Mouse (Mus musculus) CH12.LX (cell line): ENCODE measurements around the gene Csmd2.

Experiments
- CHD1 ChIP-seq: IDR thresholded peaks from 2 replicates; pipeline ENCODE4 v1.6.1; 2012; ENCODE audit warnings: low read depth, low read length, improper control_type of control experiment, inconsistent platforms
- CTCF ChIP-seq, 2 experiments: IDR thresholded peaks in 1 of 2; conservative IDR thresholded peaks in 1 of 2; 2 replicates each; pipeline ENCODE4 v1.5.1; 2011 to 2012; ENCODE audit warnings: low read depth in 2 of 2, low read length in 2 of 2, improper control_type of control experiment in 1 of 2, inconsistent platforms in 1 of 2, mild to moderate bottlenecking in 1 of 2, moderate library complexity in 1 of 2
- HCFC1 ChIP-seq: IDR thresholded peaks from 2 replicates; pipeline ENCODE4 v1.6.1; 2012; ENCODE audit warnings: low read depth, mild to moderate bottlenecking, inconsistent platforms, low read length, improper control_type of control experiment
- JUN ChIP-seq: IDR thresholded peaks from 2 replicates; pipeline ENCODE4 v1.6.1; 2011; ENCODE audit warnings: low read depth, mild to moderate bottlenecking, low read length, improper control_type of control experiment, moderate library complexity; ENCODE audit not compliant: insufficient read depth
- MAZ ChIP-seq: IDR thresholded peaks from 2 replicates; pipeline ENCODE4 v1.6.1; 2012; ENCODE audit warnings: low read depth, mild to moderate bottlenecking, inconsistent platforms, low read length, improper control_type of control experiment, moderate library complexity
- MEF2A ChIP-seq: IDR thresholded peaks from 2 replicates; pipeline ENCODE4 v1.6.1; 2014; ENCODE audit warnings: low read depth, mild to moderate bottlenecking, inconsistent platforms, low read length, improper control_type of control experiment, borderline replicate concordance
- MYC ChIP-seq: IDR thresholded peaks from 2 replicates; pipeline ENCODE4 v1.6.1; 2011; ENCODE audit warnings: low read depth, mild to moderate bottlenecking, improper control_type of control experiment, low read length
- NRF1 ChIP-seq: IDR thresholded peaks from 2 replicates; pipeline ENCODE4 v1.6.1; 2014; ENCODE audit warnings: low read depth, mild to moderate bottlenecking, inconsistent platforms, low read length, improper control_type of control experiment, moderate library complexity
- POLR2A ChIP-seq: IDR thresholded peaks from 2 replicates; pipeline ENCODE4 v1.6.1; 2011; ENCODE audit warnings: low read depth, mild to moderate bottlenecking, improper control_type of control experiment, low read length
- SIN3A ChIP-seq: IDR thresholded peaks from 2 replicates; pipeline ENCODE4 v1.6.1; 2012; ENCODE audit warnings: low read length, improper control_type of control experiment, inconsistent platforms
- USF1 ChIP-seq: IDR thresholded peaks from 2 replicates; pipeline ENCODE4 v1.6.1; 2014; ENCODE audit warnings: low read depth, mild to moderate bottlenecking, inconsistent platforms, low read length, improper control_type of control experiment
- USF2 ChIP-seq: conservative IDR thresholded peaks from 2 replicates; pipeline ENCODE4 v1.6.1; 2011; ENCODE audit warnings: low read depth, low read length, improper control_type of control experiment
- ZNF384 ChIP-seq: IDR thresholded peaks from 2 replicates; pipeline ENCODE4 v1.6.1; 2012; ENCODE audit warnings: low read depth, low read length, improper control_type of control experiment, inconsistent platforms

DNA sequence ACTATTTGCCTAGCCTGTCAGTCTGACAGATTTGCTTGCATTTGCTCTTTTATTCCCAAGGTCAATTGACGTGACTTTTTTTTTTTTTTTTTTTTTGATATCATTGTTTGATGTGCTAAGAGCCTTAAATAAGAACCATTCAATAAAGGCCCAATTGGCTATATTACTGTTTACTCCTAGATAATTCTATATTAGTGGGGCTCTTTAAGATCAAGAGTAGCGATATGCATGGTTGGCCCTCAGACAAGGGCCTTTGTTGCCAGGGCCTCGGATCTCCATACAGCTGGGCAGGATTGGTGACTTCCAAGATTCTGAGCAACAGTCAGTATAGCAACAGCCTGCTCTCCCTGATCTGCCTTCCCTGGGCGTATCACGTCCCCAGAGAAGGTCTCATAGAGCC lies 112.9 kb downstream of the Csmd2 start:
- TF ChIP-seq MYC: no peak
- no peak for TF ChIP-seq MAZ
- no peak for TF ChIP-seq POLR2A
- no peak for TF ChIP-seq CTCF (conservative IDR thresholded peaks at IDR 0.05 in 1 of 2, IDR thresholded peaks at IDR 0.05 in 1 of 2; ENCODE audit: low read depth in 2 of 2, low read length in 2 of 2)
- TF ChIP-seq USF1: no peak
- TF ChIP-seq JUN: no peak
- no peak for TF ChIP-seq HCFC1
- TF ChIP-seq USF2: no peak
- no peak for TF ChIP-seq NRF1
- no peak for TF ChIP-seq SIN3A
- no peak for TF ChIP-seq MEF2A
- no peak for TF ChIP-seq CHD1
- TF ChIP-seq ZNF384: no peak
